Mouse (Mus musculus) liver, embryonic 13.5 days (tissue): ENCODE data around the gene Ankrd24. TPM values are rescaled to one million over a fixed set of nuclear protein-coding genes. Genes with fewer than 3 reads are reported as not detected.
"Not testable (repeated sequence)": the region's sequence is repeated elsewhere in the genome, so short reads cannot be mapped to it uniquely, and the experiment has no call there.

Source experiments
- ATAC-seq: fragments of 200-750 bp; cut with Nextera tagmentation; 2 replicates; pipeline ENCODE4 v1.8.0; 2017; ENCODE audit warnings: low read depth, mild to moderate bottlenecking, moderate number of reproducible peaks, moderate library complexity
- DNase-seq: peaks from one replicate; pipeline ENCODE4 v3.0.0; 2022
- H3K27ac ChIP-seq: fragments of 300-500 bp; sonication (generic); 2 replicates; pipeline ENCODE4 v1.5.1; 2015; ENCODE audit warnings: moderate library complexity, mild to moderate bottlenecking, inconsistent platforms
- H3K27me3 ChIP-seq: fragments of 300-500 bp; sonication (generic); 2 replicates; pipeline ENCODE4 v1.6.1; 2015; ENCODE audit warnings: mild to moderate bottlenecking, inconsistent platforms
- H3K36me3 ChIP-seq: fragments of 300-500 bp; sonication (generic); 2 replicates; pipeline ENCODE4 v1.6.1; 2015; ENCODE audit warnings: mild to moderate bottlenecking, inconsistent platforms
- H3K4me1 ChIP-seq: fragments of 300-500 bp; sonication (generic); replicated peaks from 2 replicates; pipeline ENCODE4 v1.6.1; 2015; ENCODE audit warnings: inconsistent platforms
- H3K4me2 ChIP-seq: fragments of 300-500 bp; sonication (generic); 2 replicates; pipeline ENCODE4 v1.6.1; 2015; ENCODE audit warnings: inconsistent platforms, mild to moderate bottlenecking, moderate library complexity
- H3K4me3 ChIP-seq: fragments of 300-500 bp; sonication (generic); replicated peaks from 2 replicates; pipeline ENCODE4 v1.5.1; 2015; ENCODE audit warnings: mild to moderate bottlenecking, inconsistent platforms
- H3K9ac ChIP-seq: fragments of 300-500 bp; sonication (generic); 2 replicates; pipeline ENCODE4 v1.6.1; 2015; ENCODE audit warnings: mild to moderate bottlenecking, inconsistent platforms
- H3K9me3 ChIP-seq: fragments of 300-500 bp; sonication (generic); replicated peaks from 2 replicates; pipeline ENCODE4 v1.6.1; 2016; ENCODE audit warnings: inconsistent platforms
- WGBS: fragments of 180-500 bp; shearing (Covaris S2); methylation state at CpG from one replicate; pipeline ENCODE4 v1.1.7; 2015; ENCODE audit not compliant: insufficient replicate concordance; 5-methylcytosine and 5-hydroxymethylcytosine counted together
- polyA plus RNA-seq: library from polyadenylated mRNA; unstranded; fragments of >200 nt; fragmentation: Nextera tagmentation; extraction: Ambion mirVana; gene quantifications from 2 replicates; pipeline ENCODE4 v1.2.1, GENCODE M21; 2015

Gene Ankrd24
- polyA plus RNA-seq, 1 experiment from 2014 or later, result 1.9 TPM

DNA sequence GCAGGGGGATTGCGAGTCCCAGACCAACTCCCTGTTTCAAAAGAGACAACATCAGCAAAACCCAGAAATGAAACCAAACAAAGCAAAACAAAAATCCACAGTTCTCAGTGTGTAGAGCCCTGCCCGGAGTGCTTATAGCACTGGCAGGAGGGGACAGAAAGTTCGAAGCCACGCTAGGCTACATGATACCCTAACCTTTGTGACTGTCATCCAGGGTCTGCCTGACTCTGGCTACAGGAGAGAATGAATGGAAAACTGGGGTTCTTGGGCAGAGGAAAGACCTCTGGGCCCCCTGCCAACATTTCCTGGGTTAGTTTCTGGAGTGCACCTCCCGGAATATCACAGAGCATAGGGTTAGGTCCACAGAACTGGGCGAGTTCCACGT is 512 bp upstream of the Ankrd24 start:
- WGBS, result 51% methylated on average over 7 of the region's 7 CpGs
- no peaks in the 10 kb centered on the region for H3K27me3 ChIP-seq

DNA sequence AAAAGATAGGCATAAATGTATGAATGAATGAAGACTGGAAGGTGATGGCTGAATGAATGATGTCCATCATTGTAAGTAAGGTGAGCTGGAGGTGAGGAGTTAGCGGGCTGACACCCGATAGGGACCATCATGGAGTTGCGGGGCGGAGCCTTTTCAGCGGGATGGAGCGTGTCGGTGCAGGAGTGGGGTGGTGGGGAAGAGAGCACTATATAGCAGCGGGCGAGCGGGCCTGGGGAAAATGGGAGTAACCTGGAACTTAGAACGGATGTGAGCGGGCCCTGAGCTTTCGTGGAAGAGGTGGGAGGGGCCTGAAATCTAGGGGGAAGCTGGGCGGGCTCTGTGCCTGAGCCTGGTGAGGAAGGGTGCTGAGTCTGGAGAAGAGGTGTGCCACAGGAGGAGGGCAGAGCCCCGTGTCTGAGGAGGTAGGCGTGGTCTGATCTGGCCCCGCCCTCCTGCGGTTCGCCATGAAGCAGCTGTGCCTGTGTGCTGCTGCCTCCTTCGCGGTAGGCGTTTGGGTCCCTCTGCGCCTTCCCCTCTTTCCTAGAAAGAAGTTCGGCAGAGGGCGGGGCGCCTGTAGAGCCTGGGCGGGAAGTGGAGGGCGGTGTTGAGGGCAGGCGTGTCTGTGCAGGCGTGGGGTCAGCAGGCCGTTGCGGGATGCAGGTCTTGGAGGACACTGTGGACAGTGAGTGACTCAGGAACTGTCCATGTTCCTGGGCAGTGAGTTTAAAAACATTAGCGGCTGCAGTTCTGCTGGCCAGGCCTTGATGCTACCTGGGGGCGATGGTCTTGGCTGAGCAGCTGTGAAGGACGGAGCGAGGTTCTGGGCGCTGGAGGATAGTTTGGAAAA is 5.1 kb downstream of the Ankrd24 start:
- Histone ChIP-seq H3K4me2 (peak overlapping the region; percentile 84), H3K27ac (peak overlapping the region; percentile 64), H3K4me3 (peak overlapping the region; percentile 56), H3K9ac (peak overlapping the region; percentile 68), H3K27me3 (peaks cover 8% of the 10 kb centered on the region; the same call in 1 of the 2 replicates), H3K4me1 (peaks cover 30% of the 10 kb centered on the region), H3K36me3 (no peaks in the 10 kb centered on the region), H3K9me3 (no peaks in the 10 kb centered on the region)
- ATAC-seq (peak; percentile 95), DNase-seq (peak; percentile 92)
- 6% methylated on average over 37 of the region's 37 CpGs for WGBS

More for the DNA sequence above, 512 bp upstream of the Ankrd24 start:
- no peaks in the 10 kb centered on the region for H3K9me3 ChIP-seq
- no peak for DNase-seq
- H3K4me1 ChIP-seq, result peaks cover 43% of the 10 kb centered on the region
- peaks cover 17% of the 10 kb centered on the region; the same call in 1 of the 2 replicates for H3K36me3 ChIP-seq
- peak overlapping the region; percentile 89 for H3K27ac ChIP-seq
- ATAC-seq, result peak; percentile 32
- H3K4me2 ChIP-seq, result peak overlapping the region; percentile 92
- H3K4me3 ChIP-seq, result peak overlapping the region; percentile 76
- peak overlapping the region; percentile 82 for H3K9ac ChIP-seq

DNA sequence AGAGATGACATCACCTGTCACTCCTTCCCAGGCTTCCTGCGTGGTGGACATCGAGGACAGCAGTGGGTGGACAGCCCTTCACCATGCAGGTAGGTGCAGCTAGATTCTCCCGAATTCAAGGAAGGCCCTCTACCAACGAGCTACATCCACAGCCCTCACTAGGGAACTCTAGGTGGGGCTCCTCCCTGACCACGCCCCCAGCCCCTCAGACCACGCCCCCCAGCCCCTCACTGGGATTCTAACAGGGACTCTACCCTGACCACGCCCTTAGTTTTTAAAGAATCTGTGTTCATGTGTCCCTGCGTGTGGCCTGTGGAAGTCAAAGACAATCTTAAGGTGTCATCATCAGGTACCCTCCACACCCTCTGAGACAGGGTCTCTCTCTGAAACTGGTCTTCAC is 8.0 kb downstream of the Ankrd24 start:
- no peak overlapping the region for H3K27ac ChIP-seq
- peaks cover 8% of the 10 kb centered on the region; the same call in 1 of the 2 replicates for H3K27me3 ChIP-seq
- H3K4me1 ChIP-seq, result peaks cover 29% of the 10 kb centered on the region
- WGBS, result 14% methylated on average over 8 of the region's 8 CpGs
- no peak overlapping the region for H3K9ac ChIP-seq
- DNase-seq, result no peak
- H3K36me3 ChIP-seq, result no peaks in the 10 kb centered on the region
- no peak overlapping the region for H3K4me3 ChIP-seq
- ATAC-seq, result no peak
- no peaks in the 10 kb centered on the region for H3K9me3 ChIP-seq
- H3K4me2 ChIP-seq, result no peak overlapping the region

DNA sequence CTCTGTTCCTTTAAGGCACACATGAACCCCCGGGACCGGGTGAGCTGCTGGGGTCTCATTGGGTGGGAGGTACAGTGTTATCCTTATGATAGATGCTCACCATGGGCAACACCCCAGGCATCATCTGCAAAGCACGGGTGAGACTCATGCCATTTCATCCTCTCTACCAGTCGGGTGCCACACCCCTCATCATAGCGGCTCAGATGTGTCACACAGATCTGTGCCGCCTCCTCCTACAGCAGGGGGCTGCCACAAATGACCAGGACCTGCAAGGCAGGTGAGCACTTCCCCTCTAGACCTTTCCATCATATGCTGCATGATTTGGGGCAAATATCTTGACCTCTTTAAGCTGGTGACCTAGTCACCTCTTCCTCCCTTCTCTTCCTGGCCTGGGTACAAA is 9.8 kb downstream of the Ankrd24 start:
- Histone ChIP-seq H3K4me2 (no peak overlapping the region), H3K9me3 (no peaks in the 10 kb centered on the region), H3K9ac (no peak overlapping the region), H3K36me3 (no peaks in the 10 kb centered on the region), H3K4me3 (no peak overlapping the region), H3K27me3 (peaks cover 8% of the 10 kb centered on the region; the same call in 1 of the 2 replicates), H3K4me1 (peaks cover 42% of the 10 kb centered on the region), H3K27ac (no peak overlapping the region)
- DNase-seq (no peak), ATAC-seq (no peak)
- 49% methylated on average over 6 of the region's 6 CpGs for WGBS

DNA sequence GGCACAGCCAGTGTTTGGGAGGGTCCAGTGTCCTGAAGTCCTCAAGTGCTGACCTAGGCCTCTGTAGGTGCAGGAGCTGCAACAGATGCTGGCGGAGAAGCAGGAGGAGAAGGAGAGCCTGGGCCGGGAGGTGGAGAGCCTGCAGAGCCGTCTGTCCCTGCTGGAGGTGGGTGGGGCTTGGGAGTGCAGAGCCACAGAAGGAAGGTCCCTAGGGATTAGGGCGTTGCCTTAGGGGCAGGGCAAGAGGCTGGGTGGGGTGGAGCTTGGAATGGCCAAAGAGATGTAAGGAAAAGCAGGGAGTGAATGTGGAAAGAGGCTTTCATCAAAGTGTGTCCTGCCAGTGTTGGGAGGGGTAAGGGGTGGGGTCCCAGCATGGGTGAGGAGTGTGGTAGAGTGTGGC is 12.5 kb downstream of the Ankrd24 start:
- not testable (repeated sequence) for ATAC-seq, H3K4me3 ChIP-seq, H3K27me3 ChIP-seq, H3K4me2 ChIP-seq, H3K36me3 ChIP-seq, H3K9me3 ChIP-seq, H3K9ac ChIP-seq, H3K27ac ChIP-seq, DNase-seq
- WGBS, result 59% methylated on average over 4 of the region's 4 CpGs
- peaks cover 38% of the 10 kb centered on the region for H3K4me1 ChIP-seq

DNA sequence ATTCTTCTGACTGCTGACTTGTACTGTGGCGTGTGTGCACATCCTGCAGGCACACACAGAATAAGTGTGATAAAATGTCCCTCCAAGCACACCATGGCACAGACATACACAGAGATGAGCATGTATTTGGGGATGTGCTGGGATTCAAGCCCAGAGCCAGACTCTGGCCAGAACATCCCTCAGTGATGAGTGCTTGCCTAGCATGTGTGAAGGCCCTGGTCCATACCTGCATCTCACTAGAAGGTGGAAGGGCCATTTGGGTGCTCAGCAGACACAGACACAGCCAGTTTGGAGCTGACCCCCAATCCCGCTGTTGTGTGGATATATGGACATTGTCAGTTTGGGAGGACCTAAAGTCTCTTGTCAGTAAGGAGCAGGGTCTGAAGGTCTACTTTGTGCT is 13.2 kb downstream of the Ankrd24 start:
- H3K4me3 ChIP-seq, result no peak overlapping the region
- H3K36me3 ChIP-seq, result no peaks in the 10 kb centered on the region
- 0 out of 2 replicates have a peak overlapping the region, but pooled peaks have one; percentile 97 for H3K4me2 ChIP-seq
- H3K27me3 ChIP-seq, result peaks cover 8% of the 10 kb centered on the region; the same call in 1 of the 2 replicates
- ATAC-seq, result no peak
- H3K27ac ChIP-seq, result no peak overlapping the region
- no peak overlapping the region for H3K9ac ChIP-seq
- peaks cover 32% of the 10 kb centered on the region for H3K4me1 ChIP-seq
- WGBS, result 73% methylated on average over 2 of the region's 2 CpGs
- no peaks in the 10 kb centered on the region for H3K9me3 ChIP-seq
- no peak for DNase-seq

DNA sequence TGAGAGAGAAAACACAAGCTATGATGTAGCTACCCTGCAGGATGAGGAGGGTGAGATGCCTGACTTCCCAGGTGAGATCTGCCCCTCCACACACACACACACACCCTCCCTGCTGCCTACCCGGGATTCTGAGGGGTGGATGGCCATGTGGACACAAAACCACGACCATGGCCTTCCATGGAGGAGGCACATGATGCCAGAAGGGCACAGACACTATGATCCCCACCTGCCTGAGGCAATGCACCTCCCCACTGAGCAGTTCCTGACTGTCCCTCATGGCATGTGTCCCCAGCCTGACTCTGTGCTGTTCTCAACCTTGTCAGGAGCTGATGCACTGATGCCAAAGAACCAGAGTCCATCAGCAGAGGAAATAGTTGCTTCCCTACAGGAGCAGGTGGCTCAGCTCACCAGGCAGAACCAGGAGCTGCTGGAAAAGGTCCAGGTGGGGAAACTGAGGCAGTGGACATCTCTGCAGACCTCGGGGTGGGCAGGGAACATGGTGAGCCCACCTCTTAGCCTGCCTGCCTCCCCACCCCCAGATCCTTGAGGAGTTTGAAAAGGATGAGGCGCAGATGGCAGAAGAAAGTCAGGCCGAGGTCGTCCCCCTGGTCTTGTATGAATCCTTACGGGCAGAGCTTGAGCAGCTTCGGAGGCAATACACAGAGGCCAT is 13.8 kb downstream of the Ankrd24 start:
- DNase-seq, result no peak
- 77% methylated on average over 8 of the region's 8 CpGs for WGBS
- peak overlapping the region; percentile 79 for H3K4me3 ChIP-seq
- peak overlapping the region; percentile 97 for H3K4me2 ChIP-seq
- H3K4me1 ChIP-seq, result peaks cover 31% of the 10 kb centered on the region
- no peak for ATAC-seq
- peaks cover 4% of the 10 kb centered on the region; the same call in 1 of the 2 replicates for H3K27me3 ChIP-seq
- no peaks in the 10 kb centered on the region for H3K9me3 ChIP-seq
- H3K27ac ChIP-seq, result no peak overlapping the region
- H3K9ac ChIP-seq, result peak overlapping the region; percentile 91
- H3K36me3 ChIP-seq, result no peaks in the 10 kb centered on the region

DNA sequence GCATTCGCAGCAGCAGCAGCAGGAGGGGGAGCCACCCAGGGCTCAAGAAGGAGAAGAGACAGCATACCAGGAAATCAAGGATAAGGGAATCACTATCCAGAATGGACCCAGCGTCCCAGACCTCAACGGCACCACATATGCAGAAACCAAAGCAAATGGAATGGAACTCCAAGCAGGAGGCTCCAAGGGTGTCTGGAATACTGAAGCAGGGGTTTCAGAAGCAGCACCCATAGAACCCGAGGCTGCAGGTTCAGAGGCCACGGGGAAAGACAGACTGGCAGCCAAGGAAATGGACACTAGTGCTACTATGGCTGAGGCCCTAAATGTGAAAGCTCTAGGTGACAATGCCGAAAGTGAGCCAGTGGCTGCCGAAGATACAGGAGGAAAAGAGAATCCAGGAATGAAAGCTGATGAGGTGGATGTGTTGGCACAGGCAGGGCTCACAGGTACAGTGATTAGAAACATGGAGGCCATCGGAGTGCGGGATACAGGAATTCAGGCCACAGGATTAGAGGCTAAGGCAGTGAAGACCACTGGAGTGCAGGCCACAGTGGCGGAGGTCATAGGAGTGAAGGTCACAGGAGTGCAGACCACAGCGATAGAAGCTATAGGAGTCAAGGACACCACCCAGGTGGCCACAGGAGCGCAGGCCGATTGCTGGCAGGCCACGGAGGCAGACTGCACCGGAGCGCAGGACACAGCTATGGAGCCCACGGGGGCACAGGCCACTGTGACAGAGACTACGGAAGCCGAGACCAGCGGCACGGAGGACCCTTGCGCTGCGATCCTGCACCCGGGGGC is 14.5 kb downstream of the Ankrd24 start:
- peak overlapping the region; percentile 90 for H3K27ac ChIP-seq
- peak overlapping the region; percentile 91 for H3K9ac ChIP-seq
- H3K4me1 ChIP-seq, result peaks cover 31% of the 10 kb centered on the region
- WGBS, result 20% methylated on average over 24 of the region's 24 CpGs
- H3K4me2 ChIP-seq, result peak overlapping the region; percentile 97
- no peaks in the 10 kb centered on the region for H3K36me3 ChIP-seq
- H3K4me3 ChIP-seq, result peak overlapping the region; percentile 79
- ATAC-seq, result peak; percentile 41
- DNase-seq, result no peak
- peaks cover 4% of the 10 kb centered on the region; the same call in 1 of the 2 replicates for H3K27me3 ChIP-seq
- H3K9me3 ChIP-seq, result no peaks in the 10 kb centered on the region

DNA sequence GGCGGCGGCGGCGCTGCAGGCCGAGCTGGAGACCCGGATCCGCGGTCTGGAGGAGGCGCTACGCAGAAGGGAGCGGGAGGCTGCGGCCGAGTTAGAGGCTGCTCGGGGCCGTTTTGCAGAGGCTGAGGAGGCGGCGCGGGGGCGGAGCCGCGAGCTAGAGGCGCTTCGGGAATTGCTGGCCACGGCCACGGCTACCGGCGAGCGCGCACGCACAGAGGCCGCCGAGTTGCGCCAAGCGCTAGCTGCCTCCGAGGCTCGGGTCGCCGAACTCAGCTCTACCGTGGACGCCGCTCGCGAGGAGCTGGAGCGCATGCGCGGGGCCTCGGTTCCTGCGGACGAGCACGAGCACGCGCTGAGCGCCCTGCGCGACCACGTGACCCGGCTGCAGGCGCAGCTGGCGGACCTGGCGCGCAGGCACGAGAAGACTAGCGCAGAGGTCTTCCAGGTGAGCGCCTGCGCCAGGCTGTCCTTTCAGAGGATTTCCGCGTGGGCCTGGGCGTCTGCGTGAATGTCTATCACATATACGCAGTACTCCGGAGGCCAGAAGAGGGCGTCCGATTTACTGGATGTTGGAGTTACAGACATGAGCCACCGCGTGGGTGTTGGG is 15.2 kb downstream of the Ankrd24 start:
- peak; percentile 91 for DNase-seq

DNA sequence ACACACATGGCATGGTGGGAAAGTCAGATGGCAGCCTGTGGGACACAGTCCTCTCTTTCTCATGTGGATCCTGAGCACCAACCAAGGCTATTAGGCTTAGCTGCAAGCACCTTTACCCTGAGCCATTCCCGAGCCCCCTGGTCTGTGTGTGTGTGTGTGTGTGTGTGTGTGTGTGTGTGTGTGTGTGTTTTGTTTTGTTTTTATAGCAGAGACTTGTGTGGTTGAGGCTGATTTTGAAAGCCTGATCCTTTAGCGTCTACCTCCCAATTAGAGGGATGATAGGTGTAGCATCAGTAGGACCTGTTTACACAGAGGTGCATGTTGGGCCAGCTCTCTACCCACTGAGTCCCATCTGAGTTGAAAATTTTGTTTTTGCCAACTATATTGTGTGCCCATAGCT is 15.8 kb downstream of the Ankrd24 start:
- Histone ChIP-seq H3K27ac (peak overlapping the region; percentile 90; the same call in 1 of the 2 replicates), H3K9ac (peak overlapping the region; percentile 91), H3K27me3 (no peaks in the 10 kb centered on the region), H3K4me1 (peaks cover 36% of the 10 kb centered on the region), H3K9me3 (no peaks in the 10 kb centered on the region), H3K4me3 (peak overlapping the region; percentile 79), H3K36me3 (no peaks in the 10 kb centered on the region), H3K4me2 (peak overlapping the region; percentile 97)
- ATAC-seq (no peak), DNase-seq (no peak)
- 49% methylated on average over 2 of the region's 2 CpGs for WGBS

More for the DNA sequence above, 15.2 kb downstream of the Ankrd24 start:
- H3K9ac ChIP-seq, result peak overlapping the region; percentile 91
- H3K4me1 ChIP-seq, result peaks cover 34% of the 10 kb centered on the region
- H3K4me3 ChIP-seq, result peak overlapping the region; percentile 79
- peak overlapping the region; percentile 90 for H3K27ac ChIP-seq
- H3K4me2 ChIP-seq, result peak overlapping the region; percentile 97
- H3K36me3 ChIP-seq, result no peaks in the 10 kb centered on the region
- under 1% methylated on average over 74 of the region's 75 CpGs for WGBS
- ATAC-seq, result peak; percentile 88
- H3K9me3 ChIP-seq, result no peaks in the 10 kb centered on the region
- no peaks in the 10 kb centered on the region; the same call in 1 of the 2 replicates for H3K27me3 ChIP-seq
